Mouse (Mus musculus) cortical plate, adult 2 months (tissue): ENCODE measurements around the gene Cfap54. TPM values are rescaled to one million over a fixed set of nuclear protein-coding genes. Genes with fewer than 3 reads are reported as not detected.

Experiments
- H3K27ac ChIP-seq: fragments of 200-500 bp; 2 replicates; pipeline ENCODE4 v1.5.1; 2012; ENCODE audit warnings: low read length, control low read depth, inconsistent platforms; ENCODE audit not compliant: insufficient read depth
- H3K4me1 ChIP-seq: fragments of 200-500 bp; 2 replicates; pipeline ENCODE4 v1.6.1; 2011; ENCODE audit warnings: low read length; ENCODE audit not compliant: control insufficient read depth, insufficient read depth
- H3K4me3 ChIP-seq: fragments of 200-500 bp; 2 replicates; pipeline ENCODE4 v1.5.1; 2011; ENCODE audit warnings: mild to moderate bottlenecking, low read length, control low read depth; ENCODE audit not compliant: insufficient read depth
- CTCF ChIP-seq: fragments of 200-500 bp; IDR thresholded peaks from 2 replicates; pipeline ENCODE4 v1.5.1; 2011; ENCODE audit warnings: mild to moderate bottlenecking, control low read depth, low read length; ENCODE audit not compliant: insufficient read depth; ENCODE audit errors: extremely low read depth
- POLR2A ChIP-seq: fragments of 200-500 bp; IDR thresholded peaks from 2 replicates; pipeline ENCODE4 v1.6.1; 2011; ENCODE audit warnings: mild to moderate bottlenecking, low read length, control low read depth; ENCODE audit not compliant: insufficient read depth; ENCODE audit errors: extremely low read depth
- polyA plus RNA-seq: library from polyadenylated mRNA; depleted of rRNA; stranded (reverse); fragments of >200 nt; gene quantifications from 2 replicates; pipeline ENCODE4 v1.2.3, GENCODE M21; 2012

The Cfap54 gene
- polyA plus RNA-seq, 1 experiment: 3.9 TPM

GRCm38 (mm10) chr10:93102321-93102720, 20.9 kb upstream of the Cfap54 start:
- H3K27ac ChIP-seq: no peak overlapping the region
- H3K4me1 ChIP-seq: no peaks in the 10 kb centered on the region
- no peak for TF ChIP-seq CTCF
- no peak for TF ChIP-seq POLR2A
- no peak overlapping the region for H3K4me3 ChIP-seq

DNA sequence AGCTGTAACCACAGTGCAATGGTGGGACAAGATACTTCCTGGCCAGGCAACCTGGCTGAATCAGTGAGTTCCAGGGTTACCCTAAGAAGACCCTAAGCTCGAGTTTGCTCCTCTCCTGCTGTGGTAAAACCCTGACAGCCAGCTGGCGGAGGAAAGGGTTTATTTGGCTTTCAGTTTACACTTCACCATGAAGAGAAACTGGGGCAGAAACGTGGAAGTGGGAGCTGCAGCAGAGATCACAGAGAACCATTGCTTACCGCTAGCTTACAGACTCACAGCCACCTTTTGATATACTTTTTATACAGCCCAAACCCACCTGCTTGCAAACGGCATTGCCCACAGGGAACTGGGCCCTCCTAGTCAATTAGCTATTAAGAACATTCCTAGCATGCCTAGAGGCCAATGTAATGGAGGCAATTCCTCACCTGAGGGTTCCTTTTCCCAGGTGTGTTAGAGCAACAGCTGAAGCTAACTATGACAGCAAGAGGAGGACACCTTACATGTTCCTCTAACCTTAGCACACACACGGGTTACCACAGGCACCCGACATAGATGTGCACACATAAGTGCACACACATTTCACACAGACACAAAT, 16.9 kb upstream of the Cfap54 start:
- TF ChIP-seq CTCF (no peak), POLR2A (no peak)
- Histone ChIP-seq H3K4me1 (no peaks in the 10 kb centered on the region), H3K4me3 (no peak overlapping the region)

GRCm38 (mm10) chr10:93097439-93097838, 16.0 kb upstream of the Cfap54 start:
- H3K4me1 ChIP-seq: no peaks in the 10 kb centered on the region
- H3K27ac ChIP-seq: no peak overlapping the region
- TF ChIP-seq CTCF (no peak), POLR2A (no peak)
- no peak overlapping the region for H3K4me3 ChIP-seq

More for the DNA sequence above, 16.9 kb upstream of the Cfap54 start:
- H3K27ac ChIP-seq: no peak overlapping the region

GRCm38 (mm10) chr10:93095827-93096226, 14.4 kb upstream of the Cfap54 start:
- Histone ChIP-seq H3K4me3 (no peak overlapping the region), H3K4me1 (no peaks in the 10 kb centered on the region), H3K27ac (no peak overlapping the region)
- no peak for TF ChIP-seq CTCF
- no peak for TF ChIP-seq POLR2A

- Histone ChIP-seq H3K4me1 (no peaks in the 10 kb centered on the region), H3K4me3 (no peak overlapping the region), H3K27ac (no peak overlapping the region)
- TF ChIP-seq POLR2A (no peak), CTCF (no peak)
Observed at GRCm38 (mm10) chr10:93094957-93095580, 13.7 kb upstream of the Cfap54 start.

DNA sequence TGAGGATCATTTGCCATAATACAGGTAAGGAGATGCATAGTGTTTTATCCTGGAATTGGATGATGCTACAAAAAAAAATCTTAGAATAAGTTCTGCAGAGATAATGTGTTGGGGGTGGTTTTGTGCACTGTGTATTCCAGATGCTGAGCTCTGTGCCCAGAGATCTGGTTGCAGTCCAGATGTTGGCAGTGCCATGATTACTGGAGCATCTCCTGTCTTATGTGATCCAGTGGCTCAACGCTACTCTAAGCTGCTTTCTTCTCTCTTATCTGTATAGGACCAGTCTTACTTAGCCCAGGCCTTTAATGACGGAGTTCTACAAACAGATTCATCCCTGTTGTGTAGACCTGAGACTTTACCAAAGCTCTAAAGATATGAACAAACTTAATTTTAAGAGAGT, 10.5 kb upstream of the Cfap54 start:
- Histone ChIP-seq H3K4me3 (no peak overlapping the region), H3K27ac (no peak overlapping the region), H3K4me1 (peaks cover under 1% of the 10 kb centered on the region; the same call in 1 of the 2 replicates)
- no peak for TF ChIP-seq CTCF
- TF ChIP-seq POLR2A: no peak

- TF ChIP-seq CTCF (no peak), POLR2A (no peak)
- peaks cover 2% of the 10 kb centered on the region; the same call in 1 of the 2 replicates for H3K4me1 ChIP-seq
- no peak overlapping the region for H3K27ac ChIP-seq
- H3K4me3 ChIP-seq: no peak overlapping the region
Observed at GRCm38 (mm10) chr10:93090241-93090640, 8.8 kb upstream of the Cfap54 start.

GRCm38 (mm10) chr10:93088396-93089048, 7.1 kb upstream of the Cfap54 start:
- H3K4me3 ChIP-seq: no peak overlapping the region
- no peak overlapping the region for H3K27ac ChIP-seq
- TF ChIP-seq POLR2A (no peak), CTCF (no peak)
- H3K4me1 ChIP-seq: peaks cover 3% of the 10 kb centered on the region; the same call in 1 of the 2 replicates

DNA sequence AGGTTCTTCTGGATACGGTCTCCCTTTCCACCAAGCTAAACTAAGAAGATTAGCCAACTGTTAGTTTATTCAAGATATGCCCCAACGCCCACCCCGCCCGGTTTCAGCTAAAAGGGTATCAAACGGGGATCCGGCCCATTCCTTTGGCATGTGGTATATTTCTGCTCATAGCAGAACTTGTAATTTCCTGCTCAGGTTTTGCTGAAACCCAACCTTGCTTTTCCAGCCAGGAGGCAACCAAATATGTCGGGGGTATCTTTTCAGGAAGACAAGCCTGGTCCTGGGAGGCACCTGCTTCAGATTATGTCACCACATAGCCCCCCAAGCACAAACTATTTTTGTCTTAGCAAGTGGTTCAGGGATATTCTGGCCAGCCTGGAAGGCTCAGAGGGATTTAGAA, 6.1 kb upstream of the Cfap54 start:
- no peak for TF ChIP-seq POLR2A
- no peak for TF ChIP-seq CTCF
- Histone ChIP-seq H3K4me1 (peaks cover 3% of the 10 kb centered on the region; the same call in 1 of the 2 replicates), H3K27ac (no peak overlapping the region), H3K4me3 (no peak overlapping the region)

- H3K4me3 ChIP-seq: no peak overlapping the region
- TF ChIP-seq POLR2A: no peak
- TF ChIP-seq CTCF: no peak
- H3K27ac ChIP-seq: no peak overlapping the region
- peaks cover 3% of the 10 kb centered on the region; the same call in 1 of the 2 replicates for H3K4me1 ChIP-seq
Observed at GRCm38 (mm10) chr10:93083963-93084340, 2.5 kb upstream of the Cfap54 start.
